Mouse (Mus musculus) midbrain, embryonic 14.5 days (tissue): ENCODE data around the gene Tlr11. TPM values are rescaled to one million over a fixed set of nuclear protein-coding genes. Genes with fewer than 3 reads are reported as not detected.

Source experiments
- ATAC-seq: fragments of 200-750 bp; cut with Nextera tagmentation; 2 replicates; pipeline ENCODE4 v1.8.0; 2017; ENCODE audit warnings: moderate number of reproducible peaks, moderate library complexity; ENCODE audit not compliant: low FRiP score, low TSS enrichment
- DNase-seq: peaks from one replicate; pipeline ENCODE4 v3.0.0-alpha.2; 2015
- H3K27ac ChIP-seq: fragments of 300-500 bp; sonication (generic); replicated peaks from 2 replicates; pipeline ENCODE4 v1.5.1; 2014; ENCODE audit warnings: mild to moderate bottlenecking, low read depth, low read length, moderate library complexity
- H3K27me3 ChIP-seq: fragments of 300-500 bp; sonication (generic); 2 replicates; pipeline ENCODE4 v1.6.1; 2014; ENCODE audit warnings: low read length, control low read depth, mixed read lengths; ENCODE audit not compliant: control insufficient read depth, insufficient read depth
- H3K36me3 ChIP-seq: fragments of 300-500 bp; sonication (generic); 2 replicates; pipeline ENCODE4 v1.6.1; 2014; ENCODE audit warnings: low read length, control low read depth; ENCODE audit not compliant: control insufficient read depth, insufficient read depth
- H3K4me1 ChIP-seq: fragments of 300-500 bp; sonication (generic); 2 replicates; pipeline ENCODE4 v1.6.1; 2014; ENCODE audit warnings: mild to moderate bottlenecking, antibody characterized with exemption, low read length, control low read depth; ENCODE audit not compliant: control insufficient read depth, insufficient read depth
- H3K4me2 ChIP-seq: fragments of 300-500 bp; sonication (generic); 2 replicates; pipeline ENCODE4 v1.6.1; 2014; ENCODE audit warnings: mild to moderate bottlenecking, low read length, moderate library complexity
- H3K4me3 ChIP-seq: fragments of 300-500 bp; sonication (generic); replicated peaks from 2 replicates; pipeline ENCODE4 v1.5.1; 2014; ENCODE audit warnings: low read depth, low read length
- H3K9ac ChIP-seq: fragments of 300-500 bp; sonication (generic); replicated peaks from 2 replicates; pipeline ENCODE4 v1.6.1; 2014; ENCODE audit warnings: mild to moderate bottlenecking, low read length, moderate library complexity
- H3K9me3 ChIP-seq: fragments of 300-500 bp; sonication (generic); 2 replicates; pipeline ENCODE4 v1.6.1; 2016; ENCODE audit warnings: low read length, control low read depth, mixed read lengths; ENCODE audit not compliant: control insufficient read depth
- WGBS: fragments of 180-500 bp; shearing (Covaris S2); extraction: QIAGEN DNeasy Blood & Tissue Kit; methylation state at CpG from one replicate; pipeline ENCODE4 v1.1.7; 2014; 5-methylcytosine and 5-hydroxymethylcytosine counted together
- polyA plus RNA-seq: library from polyadenylated mRNA; unstranded; fragments of >200 nt; fragmentation: Nextera tagmentation; extraction: Ambion mirVana; gene quantifications from 2 replicates; pipeline ENCODE4 v1.2.1, GENCODE M21; 2014

Gene Tlr11
- not detected in 2 replicates for polyA plus RNA-seq

GRCm38 (mm10) chr14:50357593-50357992, at the start of gene Tlr11:
Gene Tlr11 (plus strand): TSS chr14:50357914.
- WGBS, result 90% methylated on average over 2 of the region's 2 CpGs
- H3K4me2 ChIP-seq, result no peak within 1 kb of the TSS
- no peak within 1 kb of the TSS for H3K4me3 ChIP-seq
- H3K9me3 ChIP-seq, result no peaks in the 10 kb centered on the region
- DNase-seq, result no peak
- ATAC-seq, result no peak
- no peak within 1 kb of the TSS for H3K9ac ChIP-seq
- no peaks in the 10 kb centered on the region for H3K27me3 ChIP-seq
- no peak within 1 kb of the TSS for H3K27ac ChIP-seq
- no peaks in the 10 kb centered on the region for H3K4me1 ChIP-seq
- no peaks in the 10 kb centered on the region for H3K36me3 ChIP-seq

- Histone ChIP-seq H3K27ac (no peak within 1 kb of the TSS), H3K4me2 (no peak within 1 kb of the TSS), H3K9ac (no peak within 1 kb of the TSS), H3K9me3 (no peaks in the 10 kb centered on the region), H3K27me3 (no peaks in the 10 kb centered on the region), H3K4me3 (no peak within 1 kb of the TSS), H3K36me3 (no peaks in the 10 kb centered on the region), H3K4me1 (no peaks in the 10 kb centered on the region)
- ATAC-seq (no peak), DNase-seq (no peak)
- WGBS, result 81% methylated on average over 1 of the region's 1 CpGs
Measured at GRCm38 (mm10) chr14:50326661-50327060, 31.1 kb upstream of the Tlr11 start, which contains the start of gene Olfr734. Gene Olfr734 (minus strand): TSS chr14:50326761.

GRCm38 (mm10) chr14:50348796-50349195, 8.9 kb upstream of the Tlr11 start, which contains the start of gene Olfr735:
Gene Olfr735 (minus strand): TSS chr14:50348872.
- Histone ChIP-seq H3K4me1 (no peaks in the 10 kb centered on the region), H3K27me3 (no peaks in the 10 kb centered on the region), H3K4me2 (no peak within 1 kb of the TSS), H3K27ac (no peak within 1 kb of the TSS), H3K4me3 (no peak within 1 kb of the TSS), H3K36me3 (no peaks in the 10 kb centered on the region), H3K9me3 (no peaks in the 10 kb centered on the region), H3K9ac (no peak within 1 kb of the TSS)
- DNase-seq (no peak), ATAC-seq (no peak)
- WGBS, result 85% methylated on average over 2 of the region's 2 CpGs

- DNase-seq (no peak), ATAC-seq (no peak)
- Histone ChIP-seq H3K4me2 (no peak overlapping the region), H3K36me3 (no peaks in the 10 kb centered on the region), H3K9me3 (no peaks in the 10 kb centered on the region), H3K9ac (no peak overlapping the region), H3K27ac (no peak overlapping the region), H3K27me3 (no peaks in the 10 kb centered on the region), H3K4me1 (no peaks in the 10 kb centered on the region), H3K4me3 (no peak overlapping the region)
- 49% methylated on average over 3 of the region's 3 CpGs for WGBS
Measured at GRCm38 (mm10) chr14:50352438-50352837, 5.3 kb upstream of the Tlr11 start.

GRCm38 (mm10) chr14:50356725-50357124, 989 bp upstream of the Tlr11 start:
- H3K27me3 ChIP-seq, result no peaks in the 10 kb centered on the region
- ATAC-seq (no peak), DNase-seq (no peak)
- H3K9ac ChIP-seq, result no peak overlapping the region
- H3K36me3 ChIP-seq, result no peaks in the 10 kb centered on the region
- no peaks in the 10 kb centered on the region for H3K9me3 ChIP-seq
- H3K4me2 ChIP-seq, result no peak overlapping the region
- H3K4me1 ChIP-seq, result no peaks in the 10 kb centered on the region
- WGBS, result 89% methylated on average over 2 of the region's 2 CpGs
- H3K4me3 ChIP-seq, result no peak overlapping the region
- no peak overlapping the region for H3K27ac ChIP-seq

- Histone ChIP-seq H3K4me2 (no peak overlapping the region), H3K4me3 (no peak overlapping the region), H3K36me3 (no peaks in the 10 kb centered on the region), H3K27ac (no peak overlapping the region), H3K27me3 (no peaks in the 10 kb centered on the region), H3K9me3 (no peaks in the 10 kb centered on the region), H3K9ac (no peak overlapping the region), H3K4me1 (no peaks in the 10 kb centered on the region)
- DNase-seq, result no peak
- ATAC-seq, result no peak
- WGBS, result 88% methylated on average over 3 of the region's 3 CpGs
Measured at GRCm38 (mm10) chr14:50360480-50360879, 2.8 kb downstream of the Tlr11 start.

- Histone ChIP-seq H3K27me3 (no peaks in the 10 kb centered on the region), H3K9ac (no peak overlapping the region), H3K36me3 (no peaks in the 10 kb centered on the region), H3K9me3 (no peaks in the 10 kb centered on the region), H3K4me2 (no peak overlapping the region), H3K4me1 (no peaks in the 10 kb centered on the region), H3K4me3 (no peak overlapping the region), H3K27ac (no peak overlapping the region)
- 86% methylated on average over 2 of the region's 2 CpGs for WGBS
- no peak for DNase-seq
- no peak for ATAC-seq
Measured at GRCm38 (mm10) chr14:50363561-50363960, 5.8 kb downstream of the Tlr11 start.

- H3K9me3 ChIP-seq, result no peaks in the 10 kb centered on the region; the same call in 1 of the 2 replicates
- no peak within 1 kb of the TSS for H3K4me3 ChIP-seq
- DNase-seq (no peak), ATAC-seq (no peak)
- H3K27me3 ChIP-seq, result no peaks in the 10 kb centered on the region
- H3K27ac ChIP-seq, result no peak within 1 kb of the TSS
- H3K4me2 ChIP-seq, result no peak within 1 kb of the TSS
- no peaks in the 10 kb centered on the region for H3K36me3 ChIP-seq
- 91% methylated on average over 2 of the region's 2 CpGs for WGBS
- no peaks in the 10 kb centered on the region for H3K4me1 ChIP-seq
- H3K9ac ChIP-seq, result no peak within 1 kb of the TSS
Measured at GRCm38 (mm10) chr14:50380863-50381262, 23.1 kb downstream of the Tlr11 start, which contains the start of gene Olfr736. Gene Olfr736 (plus strand): TSS chr14:50381163.

- Histone ChIP-seq H3K4me2 (no peak within 1 kb of the TSS), H3K9me3 (no peaks in the 10 kb centered on the region), H3K27me3 (no peaks in the 10 kb centered on the region), H3K9ac (no peak within 1 kb of the TSS), H3K4me1 (no peaks in the 10 kb centered on the region), H3K4me3 (no peak within 1 kb of the TSS), H3K36me3 (no peaks in the 10 kb centered on the region), H3K27ac (no peak within 1 kb of the TSS)
- WGBS, result 85% methylated on average over 1 of the region's 1 CpGs
- ATAC-seq (no peak), DNase-seq (no peak)
Measured at GRCm38 (mm10) chr14:50407268-50407667, 49.6 kb downstream of the Tlr11 start, which contains the start of gene Olfr738. Gene Olfr738 (plus strand): TSS chr14:50407568.
